Mouse (Mus musculus) embryonic facial prominence, embryonic 15.5 days (tissue): ENCODE data around the gene Tle2. TPM values are rescaled to one million over a fixed set of nuclear protein-coding genes. Genes with fewer than 3 reads are reported as not detected.
A peak's percentile ranks its signal among the peaks of the same experiment; 100 is the strongest.

Experiments used
- ATAC-seq: fragments of 200-750 bp; cut with Nextera tagmentation; 2 replicates; pipeline ENCODE4 v1.8.0; 2017; ENCODE audit warnings: low read depth, moderate TSS enrichment; ENCODE audit not compliant: insufficient number of reproducible peaks, low FRiP score, low TSS enrichment
- H3K27ac ChIP-seq: fragments of 300-500 bp; sonication (generic); replicated peaks from 2 replicates; pipeline ENCODE4 v1.5.1; 2015; ENCODE audit warnings: mild to moderate bottlenecking, inconsistent platforms
- H3K27me3 ChIP-seq: fragments of 300-500 bp; sonication (generic); 2 replicates; pipeline ENCODE4 v1.6.1; 2015; ENCODE audit warnings: inconsistent platforms
- H3K36me3 ChIP-seq: fragments of 300-500 bp; sonication (generic); 2 replicates; pipeline ENCODE4 v1.6.1; 2015; ENCODE audit warnings: mild to moderate bottlenecking, inconsistent platforms
- H3K4me1 ChIP-seq: fragments of 300-500 bp; sonication (generic); 2 replicates; pipeline ENCODE4 v1.6.1; 2015; ENCODE audit warnings: inconsistent platforms
- H3K4me2 ChIP-seq: fragments of 300-500 bp; sonication (generic); replicated peaks from 2 replicates; pipeline ENCODE4 v1.6.1; 2015; ENCODE audit warnings: mild to moderate bottlenecking, inconsistent platforms
- H3K4me3 ChIP-seq: fragments of 300-500 bp; sonication (generic); replicated peaks from 2 replicates; pipeline ENCODE4 v1.5.1; 2015; ENCODE audit warnings: mild to moderate bottlenecking, inconsistent platforms
- H3K9ac ChIP-seq: fragments of 300-500 bp; sonication (generic); 2 replicates; pipeline ENCODE4 v1.6.1; 2015; ENCODE audit warnings: inconsistent platforms
- H3K9me3 ChIP-seq: fragments of 300-500 bp; sonication (generic); replicated peaks from 2 replicates; pipeline ENCODE4 v1.6.1; 2016; ENCODE audit warnings: inconsistent platforms
- WGBS: fragments of 180-500 bp; shearing (Covaris S2); methylation state at CpG from one replicate; pipeline ENCODE4 v1.1.7; 2015; 5-methylcytosine and 5-hydroxymethylcytosine counted together
- polyA plus RNA-seq: library from polyadenylated mRNA; unstranded; fragments of >200 nt; fragmentation: Nextera tagmentation; extraction: Ambion mirVana; gene quantifications from 2 replicates; pipeline ENCODE4 v1.2.1, GENCODE M21; 2015

The Tle2 gene
- polyA plus RNA-seq, 1 experiment from 2014 or later: 73.7 TPM

DNA sequence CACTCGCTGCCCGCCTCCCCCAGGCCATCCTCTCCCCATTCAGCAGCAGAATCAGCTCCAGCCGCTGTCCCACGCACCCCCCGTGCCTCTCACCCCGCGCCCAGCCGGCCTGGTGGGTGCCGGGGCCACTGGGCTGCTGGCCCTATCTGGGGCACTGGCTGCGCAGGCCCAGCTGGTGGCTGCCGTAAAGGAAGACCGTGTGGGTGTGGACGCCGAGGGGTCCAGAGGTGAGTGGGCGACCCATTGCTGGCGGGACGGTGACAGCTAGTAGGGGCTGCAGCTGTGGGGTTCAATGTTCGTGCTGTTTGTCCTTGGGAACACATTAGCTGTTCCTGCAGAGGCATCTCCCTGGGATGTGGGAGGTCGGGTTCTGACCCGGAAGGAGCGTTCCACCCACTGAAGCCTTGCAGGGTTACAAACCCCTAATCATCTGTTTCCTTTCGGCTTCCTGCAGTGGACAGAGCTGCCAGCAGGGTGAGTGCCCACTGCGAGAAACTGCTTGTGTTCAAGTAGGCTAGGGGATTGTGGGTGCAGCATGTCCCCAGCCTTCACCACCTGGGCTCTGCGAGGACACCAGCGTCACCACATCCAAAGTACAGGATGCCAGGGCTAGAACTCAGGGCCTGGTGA is 6.2 kb downstream of the Tle2 start:
- Histone ChIP-seq H3K27me3 (no peaks in the 10 kb centered on the region; the same call in 1 of the 2 replicates), H3K4me3 (no peak overlapping the region), H3K36me3 (peaks cover 40% of the 10 kb centered on the region), H3K4me1 (peaks cover 63% of the 10 kb centered on the region), H3K4me2 (0 out of 2 replicates have a peak overlapping the region, but pooled peaks have one; percentile 15), H3K9me3 (no peaks in the 10 kb centered on the region), H3K9ac (no peak overlapping the region), H3K27ac (no peak overlapping the region)
- no peak for ATAC-seq
- WGBS: 47% methylated on average over 25 of the region's 25 CpGs

DNA sequence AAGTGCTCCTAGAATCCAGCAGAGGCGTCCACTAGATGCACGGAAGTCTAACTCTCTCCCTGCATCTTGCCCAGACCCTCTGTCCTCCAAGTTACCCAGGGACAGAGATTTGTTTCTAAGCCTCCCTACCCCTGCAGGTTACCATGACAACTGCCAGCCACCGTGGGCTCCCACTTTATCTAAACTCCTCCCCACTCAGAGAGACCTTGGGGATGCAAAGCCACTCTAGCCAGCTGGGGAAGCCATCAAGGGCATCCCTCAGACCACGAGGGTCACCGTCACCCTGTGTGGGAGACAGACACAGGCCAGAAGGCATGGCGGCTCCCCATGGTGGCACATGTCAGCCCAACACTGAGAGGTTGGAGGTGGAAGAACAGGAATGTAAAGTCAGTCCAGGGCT is 9.0 kb downstream of the Tle2 start:
- H3K27ac ChIP-seq: no peak overlapping the region
- peaks cover 66% of the 10 kb centered on the region for H3K36me3 ChIP-seq
- no peak overlapping the region for H3K4me3 ChIP-seq
- H3K9me3 ChIP-seq: no peaks in the 10 kb centered on the region
- ATAC-seq: no peak
- H3K9ac ChIP-seq: no peak overlapping the region
- H3K27me3 ChIP-seq: no peaks in the 10 kb centered on the region
- no peak overlapping the region for H3K4me2 ChIP-seq
- peaks cover 38% of the 10 kb centered on the region for H3K4me1 ChIP-seq
- WGBS: 73% methylated on average over 6 of the region's 6 CpGs

DNA sequence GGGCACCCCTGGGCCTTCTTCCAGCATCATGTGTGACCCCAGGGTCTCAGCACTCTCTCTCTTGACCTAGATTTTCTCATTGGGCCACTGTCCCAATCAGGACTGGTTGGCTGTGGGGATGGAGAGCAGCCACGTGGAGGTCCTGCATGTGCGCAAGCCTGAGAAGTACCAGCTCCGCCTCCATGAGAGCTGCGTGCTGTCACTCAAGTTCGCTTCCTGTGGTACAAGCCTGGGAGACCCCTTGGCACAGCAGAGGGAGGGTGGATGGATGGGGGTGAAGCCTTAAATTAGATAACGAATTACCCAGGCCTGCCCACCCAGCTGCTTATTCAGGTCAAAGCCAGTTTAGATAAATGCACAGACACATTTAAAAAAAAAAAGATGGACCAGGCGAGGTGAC is 14.4 kb downstream of the Tle2 start:
- Histone ChIP-seq H3K9me3 (no peaks in the 10 kb centered on the region), H3K27me3 (0 out of 2 replicates have a peak, but pooled peaks cover 4% of the 10 kb centered on the region), H3K36me3 (peaks cover 65% of the 10 kb centered on the region), H3K27ac (no peak overlapping the region), H3K9ac (no peak overlapping the region), H3K4me2 (no peak overlapping the region), H3K4me1 (no peaks in the 10 kb centered on the region), H3K4me3 (no peak overlapping the region)
- no peak for ATAC-seq
- WGBS: 75% methylated on average over 7 of the region's 7 CpGs

DNA sequence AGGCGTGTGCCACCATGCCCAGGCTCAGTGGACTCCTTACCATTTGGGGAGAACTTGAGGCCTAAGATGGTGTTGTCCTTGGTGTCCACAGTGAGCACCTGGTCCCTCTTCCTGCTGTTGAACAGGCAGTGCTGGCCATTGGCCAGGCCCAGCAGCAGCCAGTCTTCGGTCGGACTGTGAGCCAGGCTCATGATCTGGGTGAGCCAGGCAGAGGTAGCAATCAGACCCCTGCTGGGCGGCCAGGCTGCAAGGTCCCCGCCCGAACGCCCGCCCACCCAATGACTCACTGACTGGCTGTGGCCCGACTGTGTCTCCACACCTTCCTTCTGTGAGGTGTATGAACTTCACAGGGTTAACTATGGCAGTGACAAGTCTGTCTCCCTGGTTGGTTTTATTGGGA is 17.5 kb downstream of the Tle2 start:
- no peaks in the 10 kb centered on the region for H3K9me3 ChIP-seq
- H3K9ac ChIP-seq: no peak overlapping the region
- H3K4me1 ChIP-seq: peaks cover 20% of the 10 kb centered on the region
- no peak overlapping the region for H3K4me3 ChIP-seq
- WGBS: 61% methylated on average over 9 of the region's 9 CpGs
- H3K4me2 ChIP-seq: no peak overlapping the region
- H3K27ac ChIP-seq: no peak overlapping the region
- no peak for ATAC-seq
- H3K36me3 ChIP-seq: peaks cover 38% of the 10 kb centered on the region
- H3K27me3 ChIP-seq: peaks cover 4% of the 10 kb centered on the region; the same call in 1 of the 2 replicates

DNA sequence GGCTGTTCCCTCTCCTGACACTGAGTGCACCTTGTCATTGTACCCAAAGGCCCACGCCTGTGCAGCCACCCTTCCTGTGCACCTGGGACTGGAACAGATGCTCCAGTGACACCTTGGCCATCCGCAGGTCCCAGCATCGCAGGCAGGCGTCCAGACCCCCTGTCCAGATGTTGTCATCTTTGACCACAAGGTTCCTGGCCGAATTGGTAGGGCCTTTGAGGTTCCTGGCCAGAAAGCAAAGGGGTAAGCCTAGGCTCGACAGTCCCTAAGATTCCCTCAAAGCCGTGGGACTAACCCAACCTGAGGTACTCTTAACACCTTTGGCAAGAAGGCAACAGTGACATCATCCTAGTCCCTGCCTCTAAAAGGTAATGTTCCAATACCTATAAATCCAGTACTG is 18.3 kb downstream of the Tle2 start:
- Histone ChIP-seq H3K4me2 (no peak overlapping the region), H3K27ac (no peak overlapping the region), H3K4me1 (peaks cover 28% of the 10 kb centered on the region), H3K9me3 (no peaks in the 10 kb centered on the region), H3K27me3 (peaks cover 4% of the 10 kb centered on the region; the same call in 1 of the 2 replicates), H3K9ac (no peak overlapping the region), H3K4me3 (no peak overlapping the region), H3K36me3 (peaks cover 30% of the 10 kb centered on the region)
- ATAC-seq: no peak
- 79% methylated on average over 7 of the region's 7 CpGs for WGBS

DNA sequence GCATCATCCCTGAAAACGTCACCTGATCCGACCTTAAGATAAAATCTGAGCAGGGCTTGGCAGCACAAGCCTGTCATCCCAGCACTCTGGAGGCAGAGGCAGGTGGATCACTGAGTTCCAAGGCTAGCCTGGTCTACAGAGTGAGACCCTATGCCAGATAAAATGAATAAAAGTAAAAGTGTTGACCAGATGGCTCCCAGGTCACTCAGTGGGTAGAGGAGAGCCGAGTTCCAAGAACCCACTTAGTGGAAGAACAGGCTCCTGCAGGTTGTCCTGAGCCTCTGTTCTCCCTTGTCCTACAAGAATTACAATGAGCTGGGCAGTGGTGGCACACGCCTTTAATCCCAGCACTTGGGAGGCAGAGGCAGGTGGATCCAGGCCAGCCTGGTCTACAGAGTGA is 18.9 kb downstream of the Tle2 start:
- Histone ChIP-seq H3K9me3 (no peaks in the 10 kb centered on the region), H3K9ac (no peak overlapping the region), H3K27ac (no peak overlapping the region), H3K27me3 (peaks cover 4% of the 10 kb centered on the region; the same call in 1 of the 2 replicates), H3K36me3 (peaks cover 26% of the 10 kb centered on the region), H3K4me1 (peaks cover 34% of the 10 kb centered on the region), H3K4me2 (no peak overlapping the region), H3K4me3 (no peak overlapping the region)
- no peak for ATAC-seq
- 66% methylated on average over 4 of the region's 4 CpGs for WGBS

DNA sequence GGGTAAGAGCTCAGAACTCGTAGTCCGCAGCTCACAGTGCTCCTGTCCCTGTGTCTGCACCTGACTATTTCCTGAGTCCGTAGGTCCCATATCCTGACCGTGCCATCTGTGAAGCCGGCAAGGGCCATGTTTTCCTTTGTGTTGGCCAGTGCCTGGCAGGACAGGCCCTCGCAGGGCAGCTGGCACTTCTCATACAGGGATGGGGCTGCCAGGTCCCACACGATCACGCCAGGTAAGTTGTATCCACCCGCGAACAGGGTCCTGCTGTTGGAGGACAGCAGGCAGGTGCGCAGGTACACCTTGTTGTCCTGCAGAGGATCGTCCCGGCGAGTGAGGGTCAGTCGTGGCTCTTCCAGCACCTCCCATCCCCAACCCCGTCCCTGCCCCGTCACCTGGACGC is 19.6 kb downstream of the Tle2 start:
- H3K4me3 ChIP-seq: no peak overlapping the region
- no peak overlapping the region for H3K9ac ChIP-seq
- H3K4me1 ChIP-seq: peaks cover 38% of the 10 kb centered on the region
- no peak overlapping the region for H3K4me2 ChIP-seq
- H3K36me3 ChIP-seq: peaks cover 19% of the 10 kb centered on the region
- no peak overlapping the region for H3K27ac ChIP-seq
- WGBS: 74% methylated on average over 18 of the region's 18 CpGs
- H3K27me3 ChIP-seq: peaks cover 4% of the 10 kb centered on the region; the same call in 1 of the 2 replicates
- no peak for ATAC-seq
- no peaks in the 10 kb centered on the region for H3K9me3 ChIP-seq

DNA sequence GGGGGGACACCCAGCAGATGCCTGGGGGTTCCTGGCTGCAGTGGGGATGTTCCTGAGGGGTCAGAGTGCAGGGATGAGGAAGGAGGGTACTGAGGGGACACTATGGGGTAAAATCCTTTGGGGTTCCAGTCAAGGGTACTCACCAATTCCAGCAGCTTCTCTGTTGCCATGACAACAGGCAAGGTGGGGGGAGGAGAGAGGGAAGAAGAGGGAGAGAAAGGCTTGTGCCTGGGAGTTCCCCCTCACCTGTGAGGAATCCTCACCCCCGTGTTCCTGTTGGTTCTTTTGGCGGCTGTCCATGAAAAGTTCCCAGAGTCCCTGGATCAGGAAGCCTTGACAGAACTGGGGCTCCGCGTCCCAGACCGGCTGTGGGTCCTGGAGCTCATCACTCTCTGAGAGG is 21.2 kb downstream of the Tle2 start:
- Histone ChIP-seq H3K4me2 (no peak overlapping the region), H3K4me3 (no peak overlapping the region), H3K27ac (peak overlapping the region; percentile 69), H3K27me3 (peaks cover 4% of the 10 kb centered on the region; the same call in 1 of the 2 replicates), H3K4me1 (peaks cover 44% of the 10 kb centered on the region), H3K9ac (no peak overlapping the region), H3K36me3 (peaks cover 5% of the 10 kb centered on the region; the same call in 1 of the 2 replicates), H3K9me3 (no peaks in the 10 kb centered on the region)
- WGBS: 20% methylated on average over 5 of the region's 5 CpGs
- ATAC-seq: no peak

DNA sequence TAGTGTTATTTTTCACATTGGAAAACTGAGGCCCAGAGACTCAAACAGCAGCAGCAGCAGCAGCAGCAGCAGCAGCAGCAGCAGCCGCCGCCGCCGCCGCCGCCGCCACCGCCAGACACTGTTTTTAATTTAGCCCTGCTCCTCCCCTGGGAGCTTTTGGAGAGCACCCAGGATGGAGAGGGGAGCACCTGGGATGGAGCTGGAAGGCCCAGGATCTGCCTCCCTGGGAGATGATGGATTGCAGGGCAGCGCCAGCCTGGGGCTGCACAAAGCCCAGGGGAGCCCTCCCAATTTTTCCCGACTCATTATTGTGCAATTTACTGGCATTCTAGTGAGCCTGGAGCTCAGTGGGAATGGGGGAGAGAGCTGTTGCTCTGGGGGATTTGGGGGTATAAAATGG is 22.2 kb downstream of the Tle2 start:
- H3K4me3 ChIP-seq: peak overlapping the region; percentile 26
- peak overlapping the region; percentile 69 for H3K27ac ChIP-seq
- peak overlapping the region; percentile 46 for H3K4me2 ChIP-seq
- H3K9me3 ChIP-seq: no peaks in the 10 kb centered on the region
- H3K36me3 ChIP-seq: no peaks in the 10 kb centered on the region
- H3K9ac ChIP-seq: no peak overlapping the region; the same call in 1 of the 2 replicates
- 3% methylated on average over 10 of the region's 10 CpGs for WGBS
- H3K4me1 ChIP-seq: peaks cover 54% of the 10 kb centered on the region
- ATAC-seq: no peak
- H3K27me3 ChIP-seq: peaks cover 4% of the 10 kb centered on the region; the same call in 1 of the 2 replicates

DNA sequence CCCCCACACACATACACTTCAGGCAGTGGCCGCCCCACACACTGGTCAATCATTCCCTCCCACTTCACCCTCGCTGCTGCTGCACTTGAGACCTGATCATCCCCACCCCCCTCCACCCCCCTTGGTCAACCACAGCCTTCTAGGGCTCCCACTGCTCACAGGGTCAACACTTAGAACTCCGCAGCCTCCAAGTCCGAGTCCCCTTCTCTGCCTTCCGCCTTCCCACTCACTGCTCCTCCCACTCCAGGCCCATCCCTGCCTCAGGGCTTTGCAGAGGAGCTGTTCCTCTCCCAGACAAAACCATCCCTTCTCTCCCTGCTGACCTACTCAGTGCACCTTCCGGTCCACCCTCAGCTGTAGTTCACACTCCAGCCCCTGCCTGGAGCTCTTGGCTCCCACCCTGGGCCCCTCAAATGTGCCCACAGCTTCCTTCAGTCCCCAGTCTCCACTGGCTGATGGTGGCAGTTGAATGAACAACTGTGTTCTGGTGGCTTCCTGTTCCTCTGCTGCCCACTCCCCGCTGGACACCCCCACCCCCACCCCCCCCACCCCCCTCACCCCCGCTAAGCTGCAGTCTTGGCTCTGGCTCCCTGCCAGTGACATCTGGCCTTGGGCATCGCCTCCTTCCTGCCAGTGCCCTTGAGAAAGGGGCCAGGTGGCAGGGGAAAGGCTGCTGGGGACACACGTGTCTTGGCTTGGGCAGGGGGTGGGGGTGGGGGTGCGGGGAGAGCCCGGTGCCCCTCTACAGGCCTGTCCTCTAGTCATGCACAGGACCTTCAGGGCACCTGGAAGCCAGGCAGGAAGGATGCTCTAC is 23.0 kb downstream of the Tle2 start:
- WGBS: under 1% methylated on average over 10 of the region's 12 CpGs
- Histone ChIP-seq H3K4me1 (peaks cover 59% of the 10 kb centered on the region), H3K27me3 (no peaks in the 10 kb centered on the region; the same call in 1 of the 2 replicates), H3K9me3 (no peaks in the 10 kb centered on the region), H3K9ac (no peak overlapping the region), H3K4me2 (peak overlapping the region; percentile 46), H3K36me3 (no peaks in the 10 kb centered on the region), H3K4me3 (peak overlapping the region; percentile 26), H3K27ac (peak overlapping the region; percentile 69)
- ATAC-seq: peak; percentile 22

DNA sequence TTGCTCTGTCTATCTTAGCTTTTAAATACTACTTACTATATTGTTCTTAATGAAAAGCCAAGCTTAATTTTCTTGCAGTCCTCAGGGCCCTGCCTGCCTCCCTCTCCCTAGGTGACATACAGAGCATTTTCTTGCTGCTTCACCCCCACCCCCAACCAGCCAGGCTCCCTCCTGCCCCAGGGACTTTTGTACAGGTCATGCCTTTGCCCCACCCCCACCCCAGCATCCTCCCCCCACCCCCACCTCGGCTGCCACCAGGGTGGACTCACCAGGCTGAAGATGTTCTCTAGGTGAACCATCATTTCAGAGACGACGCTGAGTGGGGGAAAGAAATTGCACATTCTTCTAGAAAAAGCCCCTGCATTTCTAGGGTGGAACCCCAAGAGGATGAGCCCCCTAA is 24.0 kb downstream of the Tle2 start:
- 31% methylated on average over 3 of the region's 3 CpGs for WGBS
- no peaks in the 10 kb centered on the region for H3K36me3 ChIP-seq
- no peak overlapping the region for H3K9ac ChIP-seq
- no peak overlapping the region for H3K4me3 ChIP-seq
- no peak overlapping the region for H3K4me2 ChIP-seq
- ATAC-seq: no peak
- H3K27ac ChIP-seq: peak overlapping the region; percentile 60; the same call in 1 of the 2 replicates
- H3K9me3 ChIP-seq: no peaks in the 10 kb centered on the region
- peaks cover 66% of the 10 kb centered on the region for H3K4me1 ChIP-seq
- H3K27me3 ChIP-seq: no peaks in the 10 kb centered on the region; the same call in 1 of the 2 replicates
